Mouse (Mus musculus): ENCODE data around the gene Ctnna3. TPM values are rescaled to one million over a fixed set of nuclear protein-coding genes. Genes with fewer than 3 reads are reported as not detected.

The Ctnna3 gene
- total and polyA plus RNA-seq, 2 experiments from 2014 or later = 1.0 to 2.1 TPM

DNA sequence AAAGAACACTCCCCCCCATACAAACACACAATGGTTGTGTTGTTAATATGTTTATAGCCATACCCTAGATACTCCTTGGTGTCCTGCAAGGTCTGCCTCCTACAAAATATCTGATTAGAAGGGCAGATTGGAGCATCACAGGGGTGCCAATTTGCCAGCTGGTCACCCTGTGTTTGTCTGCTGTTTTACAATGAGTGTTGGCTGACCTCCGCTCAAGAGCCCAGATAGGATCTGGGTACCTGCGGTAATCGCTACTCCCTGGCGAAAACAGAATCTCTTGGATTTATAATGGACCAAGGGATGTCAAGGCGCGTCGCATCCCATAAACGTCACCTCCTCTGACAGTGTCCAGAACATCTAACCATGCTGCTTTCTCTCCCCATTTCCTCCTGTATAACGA, 1457.0 kb downstream of the Ctnna3 start:
- H3K9ac ChIP-seq (replicated peaks; ENCODE audit: low read length) = no peak overlapping the region
- no peak overlapping the region for H3K4me2 ChIP-seq (ENCODE audit: low read depth, low read length)
- no peaks in the 10 kb centered on the region for H3K36me3 ChIP-seq (ENCODE audit: insufficient read depth, low read length)
- 71% methylated on average over 9 of the region's 9 CpGs for WGBS
- TF ChIP-seq CTCF (IDR thresholded peaks at IDR 0.05; ENCODE audit: low read depth) = no peak
- no peaks in the 10 kb centered on the region for H3K9me3 ChIP-seq (ENCODE audit: low read length)
- H3K27me3 ChIP-seq (ENCODE audit: insufficient read depth, low read length) = no peaks in the 10 kb centered on the region
- H3K27ac ChIP-seq = no peak overlapping the region
- DNase-seq (ENCODE audit: low spot score) (peak; percentile 69), ATAC-seq (peak; percentile 82; the same call in 1 of the 2 replicates)
- H3K4me1 ChIP-seq (ENCODE audit: insufficient read depth, low read length) = no peaks in the 10 kb centered on the region
- H3K4me3 ChIP-seq (ENCODE audit: low read length) = no peak overlapping the region

DNA sequence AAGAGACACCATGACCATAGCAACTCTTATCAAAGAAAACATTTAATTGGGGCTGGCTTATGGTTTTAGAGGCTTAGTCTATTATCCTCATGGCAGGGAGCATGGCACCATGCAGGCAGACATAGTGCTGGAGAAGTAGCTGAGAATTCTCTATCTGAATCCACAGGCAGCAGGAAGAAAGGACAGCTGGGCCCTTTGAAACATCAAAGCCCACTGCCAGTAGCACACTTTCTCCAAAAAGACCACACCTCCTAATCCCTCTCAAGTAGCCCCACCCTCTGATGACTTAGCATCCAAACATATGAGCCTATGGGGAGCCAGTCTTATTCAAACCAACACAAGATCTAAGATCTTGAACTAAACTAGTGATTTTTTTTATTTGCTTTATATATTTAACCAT, 1462.6 kb downstream of the Ctnna3 start:
- ATAC-seq (no peak), DNase-seq (ENCODE audit: low spot score) (no peak)
- Histone ChIP-seq H3K9ac (replicated peaks; ENCODE audit: low read length) (no peak overlapping the region), H3K36me3 (ENCODE audit: insufficient read depth, low read length) (no peaks in the 10 kb centered on the region), H3K27me3 (ENCODE audit: insufficient read depth, low read length) (no peaks in the 10 kb centered on the region), H3K4me2 (ENCODE audit: low read depth, low read length) (no peak overlapping the region), H3K4me3 (ENCODE audit: low read length) (no peak overlapping the region), H3K4me1 (ENCODE audit: insufficient read depth, low read length) (no peaks in the 10 kb centered on the region), H3K27ac (no peak overlapping the region), H3K9me3 (ENCODE audit: low read length) (no peaks in the 10 kb centered on the region)
- TF ChIP-seq CTCF (IDR thresholded peaks at IDR 0.05; ENCODE audit: low read depth) = no peak

DNA sequence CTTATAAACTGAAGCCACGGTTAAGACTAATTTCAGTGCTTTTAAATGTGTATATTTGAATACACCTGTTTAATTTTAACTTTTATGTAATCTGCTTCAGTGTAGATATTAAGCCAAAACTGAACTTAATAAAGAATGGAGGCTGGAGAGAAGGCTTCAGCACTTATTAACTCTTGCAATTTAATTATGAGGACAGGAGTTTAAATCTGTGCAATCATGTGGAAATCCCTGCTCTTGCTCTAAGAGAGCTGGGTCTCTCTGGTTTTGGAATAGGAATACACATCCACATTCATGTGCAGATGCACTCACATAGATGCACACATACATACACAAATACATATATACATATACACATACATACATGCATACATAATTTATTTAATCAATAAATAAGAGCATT, 1468.8 kb downstream of the Ctnna3 start:
- WGBS = 88% methylated on average over 1 of the region's 1 CpGs
- TF ChIP-seq CTCF (IDR thresholded peaks at IDR 0.05; ENCODE audit: low read depth) = no peak

DNA sequence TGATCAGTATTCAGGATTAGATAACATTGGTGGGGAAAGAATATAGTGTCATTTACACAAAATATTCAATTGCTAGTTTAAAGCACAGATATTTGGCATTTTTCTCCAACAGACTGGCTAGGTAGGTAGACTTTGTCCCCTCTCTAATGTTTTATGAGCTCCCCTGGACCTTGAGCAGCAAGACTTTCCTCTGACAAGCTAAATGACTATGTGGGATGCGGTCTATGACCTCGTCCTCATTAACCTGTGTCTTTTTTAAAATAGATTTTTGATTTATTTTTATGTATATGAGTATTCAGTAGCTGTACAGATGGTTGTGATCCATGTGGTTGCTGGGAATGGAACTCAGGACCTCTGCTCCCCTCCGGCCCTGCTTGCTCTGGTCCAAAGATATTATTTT, 1471.8 kb downstream of the Ctnna3 start:
- no peak overlapping the region for H3K27ac ChIP-seq
- H3K4me2 ChIP-seq (ENCODE audit: low read depth, low read length) = no peak overlapping the region
- WGBS = 89% methylated on average over 3 of the region's 3 CpGs
- no peak overlapping the region for H3K9ac ChIP-seq (replicated peaks; ENCODE audit: low read length)
- no peaks in the 10 kb centered on the region for H3K36me3 ChIP-seq (ENCODE audit: insufficient read depth, low read length)
- ATAC-seq (no peak), DNase-seq (ENCODE audit: low spot score) (no peak)
- H3K9me3 ChIP-seq (ENCODE audit: low read length) = no peaks in the 10 kb centered on the region
- no peaks in the 10 kb centered on the region for H3K27me3 ChIP-seq (ENCODE audit: insufficient read depth, low read length)
- no peak overlapping the region for H3K4me3 ChIP-seq (ENCODE audit: low read length)
- no peaks in the 10 kb centered on the region for H3K4me1 ChIP-seq (ENCODE audit: insufficient read depth, low read length)
- TF ChIP-seq CTCF (IDR thresholded peaks at IDR 0.05; ENCODE audit: low read depth) = no peak

More for the DNA sequence above, 1468.8 kb downstream of the Ctnna3 start:
- H3K4me3 ChIP-seq (ENCODE audit: low read length) = no peak overlapping the region
- no peaks in the 10 kb centered on the region for H3K9me3 ChIP-seq (ENCODE audit: low read length)
- H3K27me3 ChIP-seq (ENCODE audit: insufficient read depth, low read length) = no peaks in the 10 kb centered on the region
- H3K4me2 ChIP-seq (ENCODE audit: low read depth, low read length) = no peak overlapping the region
- no peak for DNase-seq (ENCODE audit: low spot score)
- ATAC-seq = no peak
- H3K9ac ChIP-seq (replicated peaks; ENCODE audit: low read length) = no peak overlapping the region
- H3K27ac ChIP-seq = no peak overlapping the region
- H3K36me3 ChIP-seq (ENCODE audit: insufficient read depth, low read length) = no peaks in the 10 kb centered on the region
- H3K4me1 ChIP-seq (ENCODE audit: insufficient read depth, low read length) = no peaks in the 10 kb centered on the region

DNA sequence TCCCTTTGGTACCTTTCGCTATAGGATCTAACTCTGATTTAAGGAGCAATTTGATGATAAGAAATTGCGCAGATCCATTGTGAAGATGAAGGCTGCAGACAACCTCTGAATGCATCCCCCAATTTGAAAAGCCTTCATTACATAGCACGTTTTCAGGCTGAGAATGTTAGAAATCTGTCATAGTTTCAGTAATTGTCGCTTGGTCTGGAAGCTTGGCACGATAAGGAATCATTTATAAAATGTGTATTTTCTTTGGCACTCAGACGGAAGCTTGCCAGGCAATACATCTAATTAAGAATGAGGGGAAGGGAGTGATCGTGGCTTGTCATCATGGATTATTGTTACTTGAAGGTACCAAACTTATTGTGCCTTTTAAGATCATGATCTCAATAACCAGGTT, 1511.1 kb downstream of the Ctnna3 start:
- Histone ChIP-seq H3K27ac (no peak overlapping the region), H3K27me3 (ENCODE audit: insufficient read depth, low read length) (no peaks in the 10 kb centered on the region), H3K36me3 (ENCODE audit: insufficient read depth, low read length) (no peaks in the 10 kb centered on the region), H3K4me1 (ENCODE audit: insufficient read depth, low read length) (no peaks in the 10 kb centered on the region), H3K9me3 (ENCODE audit: low read length) (no peaks in the 10 kb centered on the region), H3K4me2 (ENCODE audit: low read depth, low read length) (no peak overlapping the region), H3K9ac (replicated peaks; ENCODE audit: low read length) (no peak overlapping the region), H3K4me3 (ENCODE audit: low read length) (no peak overlapping the region)
- DNase-seq (ENCODE audit: low spot score) = no peak
- 73% methylated on average over 7 of the region's 7 CpGs for WGBS
- no peak for ATAC-seq
- no peak for TF ChIP-seq CTCF (IDR thresholded peaks at IDR 0.05; ENCODE audit: low read depth)

DNA sequence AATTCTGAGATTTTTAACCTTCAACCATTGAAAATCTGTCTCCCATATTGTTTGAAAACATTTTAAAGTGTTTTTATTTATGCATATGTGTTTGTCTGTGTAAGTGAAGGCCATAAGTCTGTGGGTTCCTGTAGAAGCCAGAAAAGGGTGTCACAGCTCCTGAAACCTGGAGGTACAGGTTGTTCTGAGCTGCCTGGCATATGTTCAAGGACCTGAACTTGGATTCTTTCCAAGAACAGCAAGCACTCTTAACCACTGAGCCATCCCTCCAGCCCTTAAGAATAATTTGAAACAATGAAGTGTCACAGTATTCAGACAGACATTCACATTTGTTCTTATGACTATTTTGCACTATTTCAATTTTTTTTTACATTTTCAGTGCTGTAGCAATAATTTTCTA, 1528.5 kb downstream of the Ctnna3 start:
- no peaks in the 10 kb centered on the region for H3K27me3 ChIP-seq (ENCODE audit: insufficient read depth, low read length)
- no peaks in the 10 kb centered on the region for H3K4me1 ChIP-seq (ENCODE audit: insufficient read depth, low read length)
- H3K36me3 ChIP-seq (ENCODE audit: insufficient read depth, low read length) = no peaks in the 10 kb centered on the region
- no peak for ATAC-seq
- H3K4me3 ChIP-seq (ENCODE audit: low read length) = no peak overlapping the region
- no peak for DNase-seq (ENCODE audit: low spot score)
- no peak overlapping the region for H3K4me2 ChIP-seq (ENCODE audit: low read depth, low read length)
- H3K9me3 ChIP-seq (ENCODE audit: low read length) = no peaks in the 10 kb centered on the region
- H3K27ac ChIP-seq = no peak overlapping the region
- H3K9ac ChIP-seq (replicated peaks; ENCODE audit: low read length) = no peak overlapping the region
- TF ChIP-seq CTCF (IDR thresholded peaks at IDR 0.05; ENCODE audit: low read depth) = no peak

DNA sequence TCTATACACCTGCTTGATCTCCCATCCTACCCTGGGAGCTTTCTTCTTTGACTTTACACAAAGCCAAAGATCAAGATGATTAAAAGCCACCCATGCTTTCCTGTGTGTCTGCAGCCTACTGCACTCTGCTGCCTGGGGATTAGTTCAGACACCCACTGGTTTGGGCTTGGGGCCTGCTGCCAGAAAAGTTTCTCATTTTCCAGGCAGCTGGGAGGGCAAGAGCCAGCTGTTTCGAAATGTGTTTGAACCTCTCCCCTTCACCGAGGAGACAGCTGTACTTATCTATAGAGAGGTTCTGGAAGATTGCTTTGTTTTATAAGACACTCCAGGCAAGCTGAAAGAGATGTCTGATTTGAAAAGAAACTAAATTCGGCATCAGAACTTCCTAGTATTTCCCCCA, 1563.0 kb downstream of the Ctnna3 start:
- ATAC-seq = no peak
- Histone ChIP-seq H3K4me1 (ENCODE audit: insufficient read depth, low read length) (no peaks in the 10 kb centered on the region), H3K36me3 (ENCODE audit: insufficient read depth, low read length) (no peaks in the 10 kb centered on the region), H3K9ac (replicated peaks; ENCODE audit: low read length) (no peak overlapping the region), H3K4me3 (ENCODE audit: low read length) (no peak overlapping the region), H3K27ac (no peak overlapping the region), H3K27me3 (ENCODE audit: insufficient read depth, low read length) (no peaks in the 10 kb centered on the region), H3K4me2 (ENCODE audit: low read depth, low read length) (no peak overlapping the region), H3K9me3 (ENCODE audit: low read length) (no peaks in the 10 kb centered on the region)
- WGBS = 49% methylated on average over 3 of the region's 3 CpGs
- no peak for DNase-seq (ENCODE audit: low spot score)
- TF ChIP-seq CTCF (IDR thresholded peaks at IDR 0.05; ENCODE audit: low read depth) = no peak

Measured in hindbrain, postnatal 0 days (tissue).